Mouse (Mus musculus) retina, postnatal 7 days (tissue): ENCODE measurements around the gene Avp.

ENCODE experiments used
- DNase-seq: peaks from one replicate; pipeline ENCODE4 v3.0.0-alpha.2; 2012; ENCODE audit warnings: low read depth, low spot score

The Avp gene

DNA sequence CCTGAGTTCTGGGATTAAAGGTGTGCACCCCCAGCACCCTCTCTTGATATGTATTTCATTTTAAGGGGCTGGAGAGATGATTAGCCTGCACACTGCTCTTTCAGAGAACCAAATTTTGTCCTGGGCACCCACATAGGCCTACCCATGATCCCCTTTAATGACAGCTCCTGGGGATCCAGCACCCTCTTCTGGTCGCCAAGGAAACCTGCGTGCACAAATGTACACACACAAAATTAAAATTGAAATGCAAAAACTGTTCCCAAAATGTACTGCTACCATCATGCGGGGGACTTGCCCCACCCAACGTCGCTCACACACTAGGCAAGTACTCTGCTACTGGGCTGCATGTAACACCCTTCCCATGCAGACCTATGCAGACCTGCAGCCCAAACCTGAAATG, 7.4 kb downstream of the Avp start:
- DNase-seq = no peak

DNA sequence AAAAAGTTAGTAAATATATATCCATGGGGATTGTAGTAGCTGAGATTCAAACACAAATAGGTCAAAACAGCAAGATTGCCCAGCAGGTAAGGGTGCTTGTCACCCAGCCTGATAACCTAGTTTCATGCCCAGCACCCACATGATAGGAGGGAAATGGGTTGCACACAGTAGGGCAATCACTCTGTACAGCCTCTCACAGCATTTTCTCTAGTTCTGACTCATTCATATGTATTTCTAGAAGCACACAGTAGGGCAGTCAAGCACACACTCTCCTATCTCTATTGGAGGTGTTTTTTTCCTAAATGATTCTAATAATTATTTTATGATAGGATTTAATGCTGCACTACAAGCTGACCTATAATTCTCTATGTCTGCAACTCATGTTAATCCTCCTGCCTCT, 12.4 kb downstream of the Avp start:
- DNase-seq = no peak

DNA sequence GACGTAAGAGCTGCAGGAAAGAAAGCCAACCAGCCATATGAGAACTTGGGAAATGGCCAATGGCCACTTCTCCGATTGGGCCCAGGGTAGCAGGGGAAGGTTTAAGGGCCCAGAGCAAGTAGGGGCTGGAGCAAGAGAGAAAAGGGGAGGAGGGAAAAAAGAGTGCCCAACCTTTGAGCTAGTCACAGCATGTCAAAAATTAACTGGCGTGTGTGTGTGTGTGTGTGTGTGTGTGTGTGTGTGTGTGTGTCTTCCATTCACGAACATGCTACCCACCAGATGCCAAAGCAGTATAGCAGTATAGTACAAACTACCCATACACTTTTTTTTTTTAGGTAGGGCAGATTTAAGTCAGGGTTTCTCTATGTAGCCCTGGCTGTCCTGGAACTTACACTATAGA, 13.4 kb downstream of the Avp start:
- DNase-seq = no peak

DNA sequence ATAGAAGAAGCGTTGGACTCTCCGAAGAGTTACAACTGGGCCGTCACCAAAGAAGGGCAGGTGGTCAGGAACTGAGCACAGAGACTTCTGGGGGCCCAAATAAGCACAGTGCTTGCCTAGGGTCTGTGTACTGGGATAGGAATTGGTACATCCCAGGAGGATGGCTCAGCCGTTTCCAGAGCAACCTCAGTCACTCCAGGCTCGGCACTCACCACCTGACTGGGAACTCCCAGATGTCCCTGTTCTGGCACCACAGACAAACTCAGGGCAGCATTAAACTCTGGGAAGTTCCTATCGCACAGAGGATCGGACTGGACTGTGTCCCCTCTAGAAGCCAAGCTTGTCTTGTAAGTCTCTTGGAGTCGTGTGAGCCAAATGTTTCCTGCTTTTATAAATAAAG, 17.4 kb downstream of the Avp start:
- no peak for DNase-seq

DNA sequence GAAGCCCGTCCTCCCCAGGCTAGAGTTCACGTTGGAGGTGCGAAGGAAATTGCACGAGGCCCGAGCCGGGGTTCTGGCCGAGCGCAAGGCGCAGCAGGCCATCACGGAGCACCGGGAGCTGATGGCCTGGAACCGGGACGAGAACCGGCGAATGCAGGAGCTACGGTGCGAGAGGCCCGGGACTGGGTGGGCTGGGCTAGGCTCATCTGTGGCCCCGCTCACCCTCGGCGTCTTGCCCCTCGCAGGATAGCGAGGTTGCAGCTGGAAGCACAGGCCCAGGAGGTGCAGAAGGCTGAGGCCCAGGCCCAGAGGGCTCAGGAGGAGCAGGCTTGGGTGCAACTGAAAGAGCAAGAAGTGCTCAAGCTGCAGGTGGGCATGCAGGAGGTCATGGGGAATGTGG, 18.3 kb downstream of the Avp start:
- no peak for DNase-seq

DNA sequence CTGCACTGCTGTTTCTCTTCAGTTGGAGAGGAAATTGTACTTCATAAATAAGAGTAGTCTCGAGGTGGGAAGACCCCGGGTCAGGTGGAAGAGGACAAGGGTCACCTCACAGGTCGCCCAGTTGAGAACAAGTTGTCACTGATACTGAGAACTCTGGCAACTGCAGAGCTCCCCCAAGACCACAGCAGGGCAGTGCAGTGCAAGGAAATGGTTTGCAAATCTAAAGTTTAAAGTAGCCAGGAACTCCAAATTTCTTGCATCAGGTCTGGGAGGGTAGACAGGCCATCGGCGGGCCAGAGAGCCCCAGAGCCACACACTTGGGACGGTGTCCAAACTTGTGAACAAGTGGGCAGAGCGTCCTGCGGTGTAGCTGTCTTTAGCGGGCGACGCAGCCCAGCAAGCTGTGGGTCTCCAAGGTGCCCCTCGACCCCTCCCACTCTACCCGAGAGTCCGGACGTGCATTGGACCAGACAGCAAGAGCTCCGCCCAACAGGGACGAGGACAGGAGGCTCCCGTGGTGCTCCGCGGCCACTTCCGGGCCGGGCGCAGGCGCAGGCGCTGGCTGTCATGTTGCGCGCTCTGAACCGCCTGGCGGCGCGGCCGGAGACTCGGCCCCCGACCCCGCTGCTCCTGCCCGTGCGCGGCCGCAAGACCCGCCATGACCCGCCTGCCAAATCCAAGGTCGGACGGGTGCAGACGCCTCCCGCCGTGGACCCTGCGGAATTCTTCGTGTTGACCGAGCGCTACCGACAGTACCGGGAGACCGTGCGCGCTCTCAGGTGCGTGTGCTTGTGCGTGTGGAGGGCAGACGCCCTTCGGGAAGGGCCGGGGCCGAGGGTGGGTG, 18.9 kb downstream of the Avp start, which contains the start of gene Mrps26:
Gene Mrps26, plus strand, starts transcription at position 531 of the 844 bp plus-strand sequence.
- DNase-seq = peak; percentile 88

DNA sequence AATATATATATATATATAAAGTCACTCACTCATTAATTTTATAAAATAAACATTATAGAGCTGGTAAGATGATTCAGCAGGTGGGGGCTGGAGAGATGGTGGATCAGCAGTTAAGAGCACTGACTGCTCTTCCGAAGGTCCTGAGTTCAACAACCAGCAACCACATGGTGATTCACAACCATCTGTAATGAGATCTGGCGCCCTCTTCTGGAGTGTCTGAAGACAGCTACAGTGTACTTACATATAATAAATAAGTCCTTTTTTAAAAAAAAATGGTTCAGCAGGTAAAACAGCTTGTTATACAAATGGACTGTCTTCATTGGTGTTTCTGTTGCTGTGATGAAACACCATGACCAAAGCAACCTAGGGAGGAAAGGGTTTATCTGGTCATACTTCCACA, 24.3 kb downstream of the Avp start:
- DNase-seq = no peak

DNA sequence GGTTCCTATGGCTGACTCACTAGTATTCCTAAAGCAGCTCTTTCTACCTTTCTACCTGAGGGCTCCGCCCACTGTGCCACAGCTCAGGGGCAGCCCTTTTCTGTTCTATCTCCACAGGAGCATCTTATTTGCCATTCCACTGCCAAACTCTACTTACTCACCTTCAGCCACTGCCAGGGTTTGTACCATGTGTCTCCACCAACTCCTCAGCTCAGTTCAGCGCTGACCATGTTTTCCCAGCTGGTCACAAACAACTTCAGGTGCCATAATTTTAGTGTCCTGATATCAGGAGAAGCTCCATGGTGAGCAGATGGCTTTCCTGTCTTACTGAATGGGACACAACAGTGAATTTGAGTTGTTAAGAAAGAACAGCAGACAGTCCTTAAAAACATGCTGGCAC, 24.9 kb downstream of the Avp start:
- DNase-seq = no peak

DNA sequence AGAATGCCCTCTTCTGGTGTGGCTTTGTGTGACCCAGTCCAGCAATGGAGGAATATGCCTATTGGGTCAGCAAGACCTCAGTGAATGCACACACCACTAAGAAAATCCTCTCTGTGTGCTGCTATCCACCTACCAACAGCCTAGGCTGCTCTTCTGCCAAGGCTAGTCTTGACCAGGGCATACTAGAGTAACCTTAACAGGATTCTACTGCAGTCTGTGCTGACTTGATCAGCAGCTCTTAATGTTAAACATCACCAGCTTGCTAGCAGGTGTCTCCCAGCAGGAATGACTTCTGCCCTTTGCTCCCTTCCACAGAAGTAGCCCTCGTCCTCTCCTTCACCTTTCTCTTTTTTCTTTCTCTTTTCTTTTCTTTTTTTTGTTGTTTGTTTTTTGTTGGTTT, 26.1 kb downstream of the Avp start:
- DNase-seq = no peak

DNA sequence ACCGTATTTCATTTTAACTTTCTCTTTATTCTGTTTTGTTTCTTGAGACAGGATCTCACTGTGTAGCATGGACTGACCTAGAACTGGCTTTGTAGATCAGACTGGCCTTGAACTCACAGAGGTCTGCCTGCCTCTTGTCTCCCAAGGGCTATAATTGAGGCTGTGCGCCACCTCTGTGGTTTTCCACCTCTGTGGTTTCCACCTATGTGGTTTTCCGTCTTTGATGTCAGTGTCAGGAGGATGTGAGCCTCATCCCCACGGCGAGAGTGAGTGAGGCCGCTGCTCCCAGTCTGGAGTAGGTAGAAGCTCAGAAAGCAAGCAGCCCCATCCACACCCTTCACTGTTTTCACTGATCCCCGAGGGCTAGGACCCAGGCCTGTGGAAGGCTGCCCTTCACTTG, 27.5 kb downstream of the Avp start:
- no peak for DNase-seq

DNA sequence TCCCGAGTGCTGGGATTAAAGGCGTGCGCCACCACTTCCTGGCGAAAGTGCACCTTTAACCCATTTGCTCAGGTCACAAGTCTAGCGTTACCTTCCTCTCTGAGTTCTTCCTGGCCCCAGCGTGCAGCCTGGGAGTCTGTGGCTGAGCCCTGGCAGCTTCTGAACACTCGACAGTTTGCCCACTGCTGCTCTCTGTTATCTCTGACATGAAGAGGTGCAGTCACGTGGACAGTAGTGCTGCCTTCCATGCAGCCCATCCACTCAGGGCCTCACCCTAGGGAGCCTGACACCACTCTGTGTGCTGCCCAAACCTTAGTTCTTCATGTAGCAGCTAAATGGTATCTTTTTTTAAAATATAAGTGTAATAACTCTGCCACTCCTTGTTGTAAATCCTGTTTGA, 35.4 kb downstream of the Avp start:
- DNase-seq = no peak

DNA sequence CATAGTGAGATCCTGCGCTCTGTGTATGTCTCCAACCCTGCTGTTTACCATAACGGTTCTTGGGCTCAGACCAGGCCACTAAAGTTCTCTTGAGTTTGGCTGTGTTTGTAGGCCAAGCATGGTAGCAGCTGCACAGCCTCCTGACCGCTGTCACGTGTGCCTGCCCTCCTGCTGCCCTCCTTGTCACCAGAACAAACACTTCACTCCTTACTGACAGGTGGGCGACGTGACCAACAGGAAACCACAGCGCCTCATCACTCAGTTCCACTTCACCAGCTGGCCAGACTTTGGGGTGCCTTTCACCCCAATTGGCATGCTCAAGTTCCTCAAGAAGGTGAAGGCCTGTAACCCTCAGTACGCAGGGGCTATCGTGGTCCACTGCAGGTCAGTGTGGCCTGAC, 42.1 kb downstream of the Avp start:
- DNase-seq = no peak

DNA sequence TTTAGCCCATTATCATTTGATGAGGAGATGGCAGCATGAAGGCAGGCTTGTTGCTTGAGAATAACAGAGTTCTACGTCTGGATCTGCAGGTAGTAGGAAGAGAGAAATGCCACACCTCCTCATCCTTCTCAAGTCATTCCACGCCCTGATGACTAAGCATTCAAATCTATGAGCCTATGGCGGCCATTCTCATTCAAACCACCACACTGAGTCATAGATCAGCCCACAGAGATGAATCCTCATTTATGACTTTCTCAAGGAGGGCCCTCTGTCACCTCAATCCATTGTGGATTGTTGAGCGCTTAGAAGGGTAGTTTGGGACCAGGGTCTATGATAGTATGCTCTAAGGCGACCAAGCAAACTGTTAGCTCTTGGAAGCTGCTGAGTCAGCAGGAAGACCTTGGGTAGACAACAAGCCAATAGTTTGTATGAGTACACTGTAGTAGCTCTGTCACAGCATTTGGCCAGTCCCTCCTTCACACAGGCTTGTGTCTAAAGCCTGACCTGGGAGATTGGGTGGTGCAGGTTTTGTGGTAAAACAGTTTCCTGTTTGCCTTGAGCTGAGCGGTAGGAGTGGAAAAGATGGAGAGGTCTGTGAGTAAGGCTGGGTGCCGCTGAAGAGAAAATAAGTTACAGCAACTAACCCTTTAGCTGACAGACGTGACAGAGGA, 43.3 kb downstream of the Avp start:
- no peak for DNase-seq

DNA sequence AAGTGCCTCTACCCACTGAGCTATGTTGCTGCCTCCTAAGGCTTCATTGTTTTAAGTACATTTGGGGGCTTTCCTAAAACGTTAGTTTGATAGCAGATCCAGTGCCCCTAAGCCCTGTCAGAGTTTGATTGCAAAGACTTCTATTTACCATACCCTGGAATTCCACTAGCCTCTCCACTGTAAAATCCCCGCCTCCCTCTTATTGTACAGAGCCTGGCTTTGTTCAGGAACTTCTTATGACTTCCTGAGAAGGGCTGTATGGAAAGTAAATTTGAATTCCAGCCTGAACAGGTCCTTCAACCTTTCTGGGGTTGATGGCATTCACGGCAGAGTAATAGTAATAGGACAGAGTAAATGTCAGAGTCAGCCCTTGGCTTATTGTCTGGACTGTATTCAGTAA, 45.5 kb downstream of the Avp start:
- DNase-seq = no peak

DNA sequence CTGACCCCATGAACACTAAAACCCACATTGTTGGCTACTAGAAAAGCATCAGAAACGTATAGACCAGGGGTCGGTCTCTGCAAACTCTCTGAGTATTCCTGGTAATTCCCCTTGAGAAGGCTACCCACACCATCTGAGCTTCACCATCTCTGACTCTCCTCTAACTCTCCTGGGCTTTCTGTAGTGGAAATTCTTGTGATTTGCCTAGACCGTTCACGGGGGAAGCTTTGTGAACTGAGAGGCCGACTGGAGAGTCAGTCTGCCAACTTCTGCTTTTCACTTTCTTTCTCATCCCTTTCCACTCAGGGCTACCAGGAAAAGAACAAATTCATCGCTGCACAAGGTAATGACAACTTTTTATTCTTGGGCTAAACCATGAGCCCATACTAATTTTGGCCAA, 47.3 kb downstream of the Avp start:
- DNase-seq = no peak

DNA sequence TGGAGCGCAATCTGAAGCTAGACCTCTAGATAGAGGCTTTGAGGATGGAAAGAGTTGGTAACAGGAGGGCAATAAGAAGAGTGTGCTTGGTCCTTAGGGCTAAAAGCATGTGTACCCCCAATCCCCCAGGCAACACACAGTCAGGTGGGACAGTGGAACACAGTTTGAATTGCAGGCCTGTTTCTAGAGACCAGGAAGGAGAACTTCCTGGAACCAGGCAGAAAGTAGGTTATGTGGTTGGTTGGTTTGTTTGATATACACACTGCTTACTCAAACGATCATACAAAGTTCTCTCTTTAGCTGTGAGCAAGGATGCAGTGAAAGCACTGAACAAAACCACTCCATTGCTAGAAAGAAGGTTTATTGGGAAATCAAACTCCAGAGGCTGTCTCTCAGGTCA, 50.2 kb downstream of the Avp start:
- no peak for DNase-seq
